Mouse (Mus musculus) hindbrain, embryonic 11.5 days (tissue): Measurements from ENCODE around the gene Duox2. TPM values are rescaled to one million over a fixed set of nuclear protein-coding genes. Genes with fewer than 3 reads are reported as not detected.

Source experiments
- ATAC-seq: fragments of 200-750 bp; cut with Nextera tagmentation; 2 replicates; pipeline ENCODE4 v1.8.0; 2017; ENCODE audit warnings: mild to moderate bottlenecking, moderate TSS enrichment, moderate library complexity; ENCODE audit not compliant: low FRiP score
- DNase-seq: peaks from one replicate; pipeline ENCODE4 v3.0.0-alpha.2; 2015; ENCODE audit warnings: low spot score
- H3K27ac ChIP-seq: fragments of 300-500 bp; sonication (generic); 2 replicates; pipeline ENCODE4 v1.5.1; 2014; ENCODE audit warnings: mild to moderate bottlenecking, low read depth, low read length
- H3K27me3 ChIP-seq: fragments of 300-500 bp; sonication (generic); 2 replicates; pipeline ENCODE4 v1.6.1; 2014; ENCODE audit warnings: mild to moderate bottlenecking, low read length, moderate library complexity, mixed read lengths; ENCODE audit not compliant: control insufficient read depth, insufficient read depth
- H3K36me3 ChIP-seq: fragments of 300-500 bp; sonication (generic); 2 replicates; pipeline ENCODE4 v1.6.1; 2014; ENCODE audit warnings: mild to moderate bottlenecking, low read length, moderate library complexity, mixed read lengths; ENCODE audit not compliant: control insufficient read depth, insufficient read depth
- H3K4me1 ChIP-seq: fragments of 300-500 bp; sonication (generic); replicated peaks from 2 replicates; pipeline ENCODE4 v1.6.1; 2014; ENCODE audit warnings: low read length, mixed read lengths; ENCODE audit not compliant: control insufficient read depth, insufficient read depth
- H3K4me2 ChIP-seq: fragments of 300-500 bp; sonication (generic); replicated peaks from 2 replicates; pipeline ENCODE4 v1.6.1; 2014; ENCODE audit warnings: mild to moderate bottlenecking, low read depth, low read length
- H3K4me3 ChIP-seq: fragments of 300-500 bp; sonication (generic); 2 replicates; pipeline ENCODE4 v1.5.1; 2014; ENCODE audit warnings: low read depth, low read length
- H3K9ac ChIP-seq: fragments of 300-500 bp; sonication (generic); 2 replicates; pipeline ENCODE4 v1.6.1; 2014; ENCODE audit warnings: low read depth, low read length
- H3K9me3 ChIP-seq: fragments of 300-500 bp; sonication (generic); 2 replicates; pipeline ENCODE4 v1.6.1; 2016; ENCODE audit warnings: low read length; ENCODE audit not compliant: control insufficient read depth
- WGBS: fragments of 180-500 bp; shearing (Covaris S2); extraction: QIAGEN DNeasy Blood & Tissue Kit; methylation state at CpG from one replicate; pipeline ENCODE4 v1.1.7; 2014; 5-methylcytosine and 5-hydroxymethylcytosine counted together
- polyA plus RNA-seq: library from polyadenylated mRNA; unstranded; fragments of >200 nt; fragmentation: Nextera tagmentation; extraction: Ambion mirVana; gene quantifications from 2 replicates; pipeline ENCODE4 v1.2.1, GENCODE M21; 2014

The Duox2 gene
- polyA plus RNA-seq, 1 experiment from 2014 or later = not detected

GRCm38 (mm10) chr2:122306184-122306583 is 7.9 kb upstream of the Duox2 start:
- H3K4me2 ChIP-seq = no peak overlapping the region
- H3K9me3 ChIP-seq = no peaks in the 10 kb centered on the region
- DNase-seq (no peak), ATAC-seq (no peak)
- H3K9ac ChIP-seq = no peak overlapping the region
- no peak overlapping the region for H3K27ac ChIP-seq
- H3K4me1 ChIP-seq = peaks cover 3% of the 10 kb centered on the region
- peaks cover 20% of the 10 kb centered on the region for H3K27me3 ChIP-seq
- no peaks in the 10 kb centered on the region for H3K36me3 ChIP-seq
- no peak overlapping the region for H3K4me3 ChIP-seq
- WGBS = 83% methylated on average over 4 of the region's 4 CpGs

- DNase-seq (no peak), ATAC-seq (no peak)
- Histone ChIP-seq H3K27me3 (peaks cover 25% of the 10 kb centered on the region), H3K9me3 (no peaks in the 10 kb centered on the region), H3K36me3 (no peaks in the 10 kb centered on the region), H3K4me1 (peaks cover 3% of the 10 kb centered on the region), H3K27ac (no peak overlapping the region), H3K4me2 (no peak overlapping the region), H3K4me3 (no peak overlapping the region), H3K9ac (no peak overlapping the region)
- 85% methylated on average over 16 of the region's 16 CpGs for WGBS
Observed at GRCm38 (mm10) chr2:122305097-122305892, 7.0 kb upstream of the Duox2 start.

- Histone ChIP-seq H3K4me2 (no peak overlapping the region), H3K9me3 (no peaks in the 10 kb centered on the region), H3K27ac (no peak overlapping the region), H3K9ac (no peak overlapping the region), H3K27me3 (peaks cover 32% of the 10 kb centered on the region), H3K4me1 (peaks cover 3% of the 10 kb centered on the region), H3K4me3 (no peak overlapping the region), H3K36me3 (no peaks in the 10 kb centered on the region)
- ATAC-seq = no peak
- DNase-seq = no peak
- 81% methylated on average over 6 of the region's 6 CpGs for WGBS
Observed at GRCm38 (mm10) chr2:122304544-122304943, 6.3 kb upstream of the Duox2 start.

- Histone ChIP-seq H3K9ac (no peak overlapping the region), H3K27me3 (peaks cover 51% of the 10 kb centered on the region), H3K4me3 (no peak overlapping the region), H3K9me3 (no peaks in the 10 kb centered on the region), H3K4me1 (peaks cover 9% of the 10 kb centered on the region), H3K4me2 (no peak overlapping the region), H3K36me3 (no peaks in the 10 kb centered on the region), H3K27ac (no peak overlapping the region)
- ATAC-seq = 0 out of 2 replicates have a peak, but pooled peaks have one; percentile 33
- peak; percentile 80 for DNase-seq
- WGBS = 13% methylated on average over 9 of the region's 9 CpGs
Observed at GRCm38 (mm10) chr2:122302574-122303241, 4.5 kb upstream of the Duox2 start.

GRCm38 (mm10) chr2:122301921-122302573 is 3.8 kb upstream of the Duox2 start:
- Histone ChIP-seq H3K9me3 (no peaks in the 10 kb centered on the region), H3K4me1 (peaks cover 9% of the 10 kb centered on the region), H3K27ac (no peak overlapping the region), H3K4me2 (peak overlapping the region; percentile 61), H3K27me3 (peaks cover 57% of the 10 kb centered on the region), H3K9ac (no peak overlapping the region), H3K4me3 (peak overlapping the region; percentile 34), H3K36me3 (no peaks in the 10 kb centered on the region)
- 9% methylated on average over 23 of the region's 23 CpGs for WGBS
- DNase-seq (peak; percentile 49), ATAC-seq (no peak)

GRCm38 (mm10) chr2:122301081-122301920 is 3.1 kb upstream of the Duox2 start:
- ATAC-seq (peak; percentile 33), DNase-seq (peak; percentile 64)
- Histone ChIP-seq H3K36me3 (no peaks in the 10 kb centered on the region), H3K4me3 (peak overlapping the region; percentile 34), H3K27ac (no peak overlapping the region), H3K4me1 (peaks cover 9% of the 10 kb centered on the region), H3K9me3 (no peaks in the 10 kb centered on the region), H3K27me3 (peaks cover 61% of the 10 kb centered on the region), H3K4me2 (peak overlapping the region; percentile 61), H3K9ac (no peak overlapping the region)
- 1% methylated on average over 48 of the region's 48 CpGs for WGBS

GRCm38 (mm10) chr2:122300656-122301020 is 2.4 kb upstream of the Duox2 start:
- no peak for ATAC-seq
- H3K4me2 ChIP-seq = no peak overlapping the region

GRCm38 (mm10) chr2:122299911-122300655 is 1.8 kb upstream of the Duox2 start:
- ATAC-seq = no peak
- H3K4me3 ChIP-seq = no peak overlapping the region
- WGBS = 6% methylated on average over 14 of the region's 14 CpGs
- H3K9ac ChIP-seq = no peak overlapping the region
- peak; percentile 38 for DNase-seq
- H3K27me3 ChIP-seq = peaks cover 69% of the 10 kb centered on the region
- no peak overlapping the region for H3K4me2 ChIP-seq
- H3K36me3 ChIP-seq = no peaks in the 10 kb centered on the region
- H3K9me3 ChIP-seq = no peaks in the 10 kb centered on the region
- no peak overlapping the region for H3K27ac ChIP-seq
- peaks cover 9% of the 10 kb centered on the region for H3K4me1 ChIP-seq

More at GRCm38 (mm10) chr2:122300656-122301020, 2.4 kb upstream of the Duox2 start:
- Histone ChIP-seq H3K27me3 (peaks cover 65% of the 10 kb centered on the region), H3K4me3 (no peak overlapping the region), H3K9ac (no peak overlapping the region), H3K36me3 (no peaks in the 10 kb centered on the region), H3K4me1 (peaks cover 9% of the 10 kb centered on the region), H3K9me3 (no peaks in the 10 kb centered on the region), H3K27ac (no peak overlapping the region)
- WGBS = 2% methylated on average over 14 of the region's 14 CpGs
- no peak for DNase-seq
